Mouse (Mus musculus) cerebellum, adult (tissue): Measurements from ENCODE around the gene March8.
A peak's percentile ranks its signal among the peaks of the same experiment; 100 is the strongest.
"Not testable (repeated sequence)": the region's sequence is repeated elsewhere in the genome, so short reads cannot be mapped to it uniquely, and the experiment has no call there.

Source experiments
- ATAC-seq: cut with Nextera tagmentation; 2 replicates; pipeline ENCODE4 v1.9.2; 2017; ENCODE audit warnings: mild to moderate bottlenecking, moderate library complexity, mixed read lengths; ENCODE audit not compliant: insufficient number of reproducible peaks, low FRiP score, low TSS enrichment

Gene March8

DNA sequence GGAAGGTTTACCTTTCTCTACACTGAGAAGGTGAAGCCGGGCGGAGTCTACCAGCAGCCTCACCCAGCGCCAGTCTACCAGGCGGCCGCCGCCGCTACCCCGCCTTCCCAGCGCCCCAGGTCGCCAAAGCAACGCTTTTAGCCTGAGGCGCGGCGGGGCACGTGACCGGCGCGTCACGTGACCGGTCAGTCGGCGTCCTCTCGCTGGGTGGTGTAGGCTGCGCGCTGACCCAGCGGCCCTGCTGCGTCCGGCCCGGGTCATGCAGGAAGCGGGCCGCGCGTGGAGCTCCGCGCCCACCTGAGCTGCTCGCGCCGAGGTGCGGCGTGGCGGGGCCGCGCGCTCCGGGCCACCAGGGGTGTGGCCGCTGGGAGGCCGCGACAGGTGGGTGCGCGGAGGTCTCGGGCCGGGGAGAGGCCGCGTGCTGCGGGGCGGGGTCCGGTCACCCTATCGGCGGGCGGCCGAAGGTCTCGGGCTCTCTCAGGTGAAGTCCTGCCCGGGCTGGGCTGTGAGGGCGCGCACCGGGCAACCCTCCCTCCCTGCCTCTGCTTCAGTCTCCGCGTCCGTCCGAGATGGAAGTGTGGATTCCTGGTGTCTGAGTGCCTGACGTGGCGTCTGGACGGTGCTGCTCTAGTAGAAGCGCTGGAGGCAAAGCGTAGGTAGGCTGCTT is at the start of gene March8:
TSS of gene March8 (plus strand) at position 190 of the 667 bp plus-strand sequence.
- peak; percentile 95 for ATAC-seq

DNA sequence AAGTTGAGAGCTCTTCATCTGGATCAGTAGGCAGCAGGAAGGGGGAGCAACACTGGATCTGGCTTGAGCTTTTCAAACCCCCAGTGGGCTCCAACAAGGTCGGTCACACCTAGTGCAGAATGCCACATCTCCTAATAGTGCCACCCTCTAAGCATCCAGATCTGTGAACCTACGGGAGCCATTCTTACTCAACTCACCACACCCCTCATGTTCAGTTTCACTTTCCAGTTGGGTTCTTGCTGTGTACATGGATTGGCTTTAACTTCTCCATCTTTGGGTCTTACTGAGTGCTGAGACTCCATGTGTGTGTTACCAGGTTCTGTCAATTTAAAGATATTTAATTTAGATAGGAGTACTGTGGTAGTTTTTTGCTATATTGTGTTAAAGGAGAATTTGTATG is 26.4 kb upstream of the March8 start:
- ATAC-seq, result no peak

DNA sequence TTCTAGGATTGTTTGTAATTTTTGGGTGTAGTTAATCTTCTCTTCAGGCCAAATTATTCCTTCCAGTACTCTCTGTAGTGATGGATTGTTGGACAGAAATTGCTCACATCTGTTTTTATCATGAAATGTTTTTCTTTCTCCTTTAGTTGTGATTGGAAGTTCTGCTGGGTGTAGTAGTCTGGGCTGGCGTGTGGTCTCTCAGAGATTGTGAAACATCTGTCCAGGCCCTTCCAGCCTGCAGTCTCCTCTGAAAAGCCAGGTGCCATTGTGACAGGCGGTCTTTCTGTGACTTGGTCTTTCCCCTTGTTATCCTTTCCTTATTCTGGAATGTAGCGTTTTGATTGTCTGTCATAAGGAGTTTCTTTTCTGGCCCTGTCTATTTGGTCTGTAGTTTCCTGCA is 18.6 kb upstream of the March8 start:
- ATAC-seq, result no peak

DNA sequence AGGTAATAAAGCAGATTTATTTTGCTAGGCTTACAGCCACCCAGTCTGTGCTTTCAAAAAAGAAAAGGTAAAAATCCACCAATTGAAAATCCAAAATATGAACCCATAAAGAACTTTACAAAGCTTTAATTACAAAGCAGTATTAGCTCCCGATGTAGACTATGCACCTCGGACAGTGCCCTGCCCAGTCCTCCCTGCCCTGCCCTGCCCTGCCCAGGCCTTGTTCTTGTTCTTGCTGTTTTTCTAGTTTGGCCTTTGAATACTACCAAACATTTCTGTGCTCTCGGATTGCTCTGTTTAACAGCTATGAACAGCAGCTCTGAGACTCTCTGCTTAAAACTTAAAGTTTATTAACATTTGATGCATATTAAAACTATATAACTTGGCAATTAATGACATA is 11.2 kb upstream of the March8 start:
- ATAC-seq, result no peak

DNA sequence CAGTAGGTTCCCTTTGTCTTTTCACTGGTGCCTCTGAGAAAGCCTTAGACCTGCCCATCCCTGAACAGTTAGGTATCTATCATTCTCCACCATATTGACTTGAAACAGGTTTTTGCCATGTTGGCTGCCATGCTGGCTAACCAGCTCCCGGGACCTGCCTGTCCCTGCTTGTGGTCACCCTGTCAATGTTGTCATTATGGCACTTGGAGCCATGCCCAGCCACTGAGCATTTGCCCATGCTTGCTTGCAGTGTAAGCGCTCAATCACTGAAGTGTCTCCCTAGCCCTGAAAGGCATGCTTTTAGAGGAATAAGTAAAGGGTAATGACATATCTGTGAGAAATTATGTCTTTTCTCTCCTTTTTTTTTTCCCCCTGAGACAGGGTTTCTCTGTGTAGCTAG is 6.4 kb upstream of the March8 start:
- no peak for ATAC-seq

DNA sequence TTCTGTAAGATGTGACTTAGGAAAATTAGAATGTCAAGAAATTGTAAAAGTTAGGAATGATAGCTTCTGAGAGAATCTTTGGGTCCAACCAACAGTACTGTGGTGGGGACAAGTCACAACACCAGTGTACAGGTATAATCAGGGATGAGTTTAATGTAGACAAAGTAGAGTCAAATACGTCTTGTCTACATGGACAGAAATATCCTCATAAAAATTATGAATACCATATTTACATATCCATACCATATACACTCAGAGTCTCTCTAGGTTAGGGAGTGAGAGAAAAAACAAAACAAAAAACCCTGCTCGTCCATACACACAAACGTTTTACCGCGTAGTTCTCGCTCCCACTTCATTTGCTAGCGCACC is 374 bp upstream of the March8 start:
- ATAC-seq, result 0 out of 2 replicates have a peak, but pooled peaks have one; percentile 3

DNA sequence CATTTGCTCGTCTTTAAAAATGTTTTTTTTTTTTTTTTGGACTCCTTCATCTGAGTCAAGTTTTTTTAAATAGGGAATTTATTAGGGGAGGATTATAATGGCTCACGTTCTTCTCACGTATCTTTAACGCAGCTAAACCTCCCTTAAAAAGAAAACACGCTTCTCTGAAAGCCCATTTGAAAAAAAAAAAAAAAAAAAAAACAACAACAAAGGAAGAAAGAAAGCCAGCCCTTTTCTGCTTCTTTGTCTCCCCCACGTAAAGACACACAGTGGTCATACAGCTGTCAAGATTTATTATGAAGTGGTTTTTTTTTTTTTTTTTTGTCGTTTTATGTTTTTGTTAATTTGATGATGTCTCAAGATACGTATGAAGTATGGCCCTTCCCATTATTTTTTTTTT is 696 bp downstream of the March8 start:
- ATAC-seq, result no peak

DNA sequence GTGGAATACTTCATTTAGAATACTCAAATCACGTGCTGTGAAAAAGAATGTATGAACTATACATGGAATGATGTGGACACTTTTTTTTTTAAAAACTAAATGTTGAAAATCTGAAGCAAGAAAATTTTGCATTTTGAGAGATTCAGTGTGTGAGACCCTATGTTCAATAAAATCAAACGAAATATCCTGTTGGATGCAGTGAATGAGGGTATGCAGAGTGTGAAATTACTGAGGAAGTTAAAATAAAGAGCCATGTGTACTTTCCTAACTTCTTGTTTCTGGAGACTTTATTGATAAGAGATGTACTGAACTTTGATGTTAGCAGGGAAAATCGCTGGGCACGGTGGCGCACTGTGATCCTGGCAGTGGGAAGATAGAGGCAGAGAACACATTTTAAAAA is 1.3 kb downstream of the March8 start:
- ATAC-seq, result no peak

DNA sequence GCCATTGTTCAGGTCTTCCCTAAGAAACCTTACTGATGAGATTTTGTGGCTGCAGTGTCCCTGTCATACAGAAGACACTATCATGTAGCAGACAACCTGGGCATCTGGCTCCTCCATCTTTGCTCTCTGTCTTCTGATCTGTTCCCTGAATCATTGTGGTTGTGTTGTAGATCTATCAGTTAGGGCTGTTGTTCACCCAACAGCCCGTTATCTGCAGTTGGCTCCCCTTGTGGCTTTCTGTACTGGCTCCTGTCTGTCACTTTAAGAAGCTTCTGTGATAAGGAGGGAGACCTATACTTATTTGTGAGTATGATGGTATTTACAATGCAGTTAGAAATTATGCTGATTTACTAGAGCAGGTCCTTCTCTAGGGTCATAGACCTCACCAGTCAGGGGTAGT is 2.7 kb downstream of the March8 start:
- no peak for ATAC-seq

DNA sequence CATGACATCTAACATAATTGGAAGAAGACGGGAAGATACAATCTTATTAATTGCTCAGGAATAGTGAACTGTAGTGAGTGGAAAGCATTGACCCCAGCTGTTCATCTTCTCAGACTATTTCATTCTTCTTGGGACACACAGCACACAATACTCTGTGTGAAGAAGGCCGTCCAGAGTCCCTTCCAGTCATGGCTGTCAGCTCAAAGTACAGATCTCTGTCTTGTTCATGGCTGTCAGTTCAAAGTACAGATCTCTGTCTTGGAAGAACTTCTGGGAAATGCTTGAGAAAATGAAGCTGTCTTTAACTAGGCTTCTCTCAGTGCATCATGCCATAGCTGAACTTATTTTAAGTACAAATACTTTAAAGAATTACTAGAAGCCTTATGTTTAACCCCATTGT is 10.1 kb downstream of the March8 start:
- ATAC-seq, result no peak

DNA sequence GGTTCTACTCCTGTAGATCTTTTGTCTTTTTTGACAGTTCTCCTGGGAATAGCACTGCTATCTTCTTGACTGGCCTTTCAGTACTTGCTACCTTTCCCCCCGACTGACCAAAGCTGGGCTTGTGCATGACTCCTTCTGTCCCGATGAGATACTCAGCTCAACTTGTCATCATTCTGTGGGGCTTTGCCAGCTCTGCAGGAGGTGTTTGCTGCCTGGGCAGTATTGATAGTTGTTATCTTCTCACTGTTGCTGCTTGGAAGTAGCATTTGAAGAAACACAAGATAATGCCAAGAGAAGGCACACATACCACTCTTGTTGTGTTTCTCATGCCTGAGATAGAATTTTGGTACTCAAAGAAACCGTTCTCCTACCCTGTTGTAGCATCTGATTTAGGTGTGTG is 12.2 kb downstream of the March8 start:
- no peak for ATAC-seq

DNA sequence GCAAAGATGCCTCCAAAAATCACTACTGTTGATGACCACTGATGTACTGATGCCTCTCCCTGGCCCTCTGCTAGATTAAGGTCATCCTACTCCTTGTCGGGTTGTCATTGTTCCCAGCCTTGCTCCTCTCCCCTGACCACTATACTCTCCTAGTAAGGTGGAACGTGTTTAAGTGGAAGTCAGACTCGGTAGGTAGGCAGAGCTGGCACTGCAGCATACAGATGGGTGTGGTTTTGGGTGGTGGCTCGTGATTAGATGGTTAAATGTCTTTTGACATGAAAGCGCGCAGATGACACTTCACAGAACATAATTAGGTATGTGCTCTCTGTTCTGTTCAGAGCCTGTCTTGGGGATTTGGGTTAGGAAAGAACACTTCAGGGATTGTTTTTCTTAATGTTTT is 12.8 kb downstream of the March8 start:
- ATAC-seq, result no peak

DNA sequence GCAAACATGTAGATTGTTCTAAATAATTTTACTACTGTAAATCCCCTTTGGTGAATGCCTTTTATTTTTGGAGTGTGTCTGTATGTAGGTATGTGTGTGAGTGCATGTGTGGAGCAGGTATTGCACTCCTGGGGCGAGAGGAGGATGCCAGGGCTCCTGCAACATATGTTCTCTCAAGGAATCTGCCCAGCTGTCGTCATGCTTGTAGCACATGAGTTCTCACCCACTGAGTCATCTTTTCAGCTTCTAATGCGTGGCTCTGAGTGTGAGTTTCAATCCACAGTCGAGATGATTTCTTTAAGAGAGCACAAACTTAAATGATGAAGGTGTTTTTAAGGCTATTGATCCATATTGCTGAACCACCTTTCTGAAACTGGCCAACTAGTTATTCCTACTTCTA is 13.7 kb downstream of the March8 start:
- no peak for ATAC-seq

DNA sequence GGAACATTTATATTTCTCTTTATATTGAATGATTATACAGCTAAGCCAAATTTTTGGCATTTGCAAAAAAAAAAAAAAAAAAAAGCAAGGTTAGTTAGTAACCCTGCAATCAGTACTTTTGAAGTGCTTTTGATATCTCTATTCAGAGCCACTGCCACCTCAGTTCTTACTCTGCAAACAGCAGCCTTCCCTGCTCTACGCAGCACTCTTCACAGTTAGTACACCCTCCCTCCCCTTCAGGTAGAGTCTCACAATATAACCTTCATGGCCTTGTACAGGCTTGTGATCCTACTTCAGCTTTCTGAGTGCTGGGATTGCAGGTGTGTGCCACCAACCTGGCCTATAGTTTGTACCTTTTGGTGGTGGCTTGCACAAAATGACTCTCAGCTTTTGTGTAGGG is 15.6 kb downstream of the March8 start:
- no peak for ATAC-seq

DNA sequence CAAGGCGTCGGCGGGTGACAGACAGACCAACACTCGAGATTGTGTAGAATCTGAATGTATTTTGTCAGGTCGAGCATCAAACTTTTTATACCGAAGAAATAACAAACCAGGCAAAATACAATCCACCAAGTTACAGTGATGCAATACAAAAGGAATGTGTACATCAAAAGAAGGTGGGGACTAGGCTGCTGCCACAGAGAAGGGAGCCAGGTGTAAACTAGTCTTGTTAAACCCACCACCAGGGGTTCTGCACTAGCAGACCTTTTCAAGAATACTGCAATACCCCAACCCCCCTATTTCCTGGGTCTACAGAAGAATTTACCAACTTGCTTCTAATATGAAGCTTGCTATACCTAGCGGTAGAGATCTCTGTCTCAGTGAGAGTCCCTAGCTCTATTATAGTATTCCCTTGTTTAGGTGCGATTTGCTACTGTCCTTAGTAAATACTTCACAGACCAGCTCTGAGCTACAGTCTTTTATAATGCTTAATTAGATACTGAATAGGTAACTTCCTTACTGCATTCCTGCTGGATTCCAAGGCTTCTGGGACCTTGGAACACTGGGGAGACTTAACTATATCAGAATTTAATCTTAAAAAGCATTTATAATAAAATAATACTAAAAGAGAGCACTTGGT is 18.6 kb downstream of the March8 start:
- not testable (repeated sequence) for ATAC-seq

DNA sequence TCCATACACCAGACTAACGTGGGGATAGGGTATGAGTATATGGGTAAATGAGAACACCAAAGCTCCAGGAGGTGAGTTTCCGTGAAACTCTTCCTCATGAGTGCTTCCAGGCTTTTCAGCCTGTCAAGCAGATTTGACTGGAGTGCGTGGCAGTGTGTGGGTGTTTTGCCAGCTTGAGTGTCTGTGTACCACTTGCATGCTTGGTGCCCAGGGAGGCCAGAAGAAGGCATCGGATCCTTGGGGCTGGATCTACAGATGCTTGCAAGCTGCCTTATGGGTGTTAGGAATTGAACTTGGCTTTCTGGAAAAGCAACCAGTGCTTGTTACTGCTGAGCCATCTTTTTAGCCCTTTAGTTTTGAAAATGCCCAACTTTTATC is 19.1 kb downstream of the March8 start:
- ATAC-seq, result no peak

DNA sequence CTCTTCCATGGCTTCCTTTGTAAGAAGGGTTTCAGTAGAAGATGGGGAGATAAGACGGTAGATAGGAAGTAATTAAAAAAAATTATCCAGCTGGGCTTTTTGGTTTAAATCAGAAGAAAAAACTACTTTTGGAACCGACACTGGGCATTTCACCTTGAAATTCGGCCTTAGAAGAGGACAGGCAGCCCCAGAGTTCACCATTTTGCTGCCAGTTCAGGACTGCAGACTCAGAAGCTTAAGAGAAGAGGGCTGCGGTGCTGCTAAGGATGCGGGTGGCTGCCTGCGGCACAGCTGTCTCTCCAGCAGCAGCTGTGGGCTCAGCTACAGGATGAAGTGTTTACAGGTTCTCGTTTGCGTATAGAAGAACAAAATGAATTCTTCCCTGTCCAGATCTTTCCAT is 20.2 kb downstream of the March8 start:
- ATAC-seq, result no peak

DNA sequence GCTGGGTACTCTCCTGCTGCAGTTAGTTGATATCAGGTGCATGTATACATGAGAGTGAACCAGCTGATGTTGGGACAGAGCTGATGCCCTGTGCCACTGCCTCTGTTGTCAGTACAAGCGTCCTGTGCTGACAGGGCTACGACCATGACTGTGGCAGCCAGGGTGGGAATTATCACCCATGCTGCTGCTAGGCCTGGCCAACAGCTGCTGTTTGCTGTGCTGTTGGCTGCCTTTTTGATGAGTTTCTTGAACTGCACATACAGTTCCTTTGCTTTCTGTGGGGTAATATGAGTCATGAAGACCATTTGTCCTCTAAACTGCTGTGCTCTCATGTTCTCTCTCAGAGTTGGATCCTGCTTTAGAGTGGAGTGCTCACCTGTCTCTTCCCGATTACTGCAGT is 21.4 kb downstream of the March8 start:
- no peak for ATAC-seq

DNA sequence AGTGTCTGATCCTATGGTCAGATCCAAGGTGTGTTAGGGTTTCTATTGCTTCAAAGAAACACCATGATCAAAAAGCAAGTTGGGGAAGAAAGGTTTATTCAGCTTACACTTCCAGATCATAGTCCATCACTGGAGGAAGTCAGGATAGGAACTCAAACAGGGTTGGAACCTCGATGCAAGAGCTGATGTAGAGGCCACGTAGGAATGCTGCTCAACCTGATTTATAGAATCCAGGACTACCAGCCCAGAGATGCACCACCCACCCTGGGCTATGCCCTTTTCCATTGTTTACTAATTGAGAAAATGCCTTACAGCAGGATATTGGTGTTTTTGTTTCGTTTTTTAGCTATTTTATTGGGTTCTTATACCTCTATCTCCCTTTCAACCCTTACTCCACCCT is 23.6 kb downstream of the March8 start:
- ATAC-seq, result no peak

DNA sequence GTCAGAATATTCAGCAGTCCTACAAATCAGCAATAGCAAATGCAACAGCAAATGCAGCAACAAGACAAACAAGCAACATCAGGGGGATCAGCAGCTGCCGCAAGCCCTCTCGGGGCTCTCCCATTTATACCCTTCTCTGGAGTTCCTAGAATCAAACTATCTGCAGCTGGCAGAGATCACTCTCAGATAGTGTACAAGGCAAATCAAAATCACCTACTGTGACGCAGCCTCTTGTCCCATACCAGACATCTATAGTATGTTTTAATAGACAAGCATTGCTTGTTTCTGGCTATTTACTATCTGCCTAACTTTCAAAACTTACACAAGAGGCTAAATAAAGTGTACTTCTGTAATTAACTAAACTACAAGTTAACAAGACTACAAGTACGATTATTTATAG is 24.2 kb downstream of the March8 start:
- no peak for ATAC-seq

DNA sequence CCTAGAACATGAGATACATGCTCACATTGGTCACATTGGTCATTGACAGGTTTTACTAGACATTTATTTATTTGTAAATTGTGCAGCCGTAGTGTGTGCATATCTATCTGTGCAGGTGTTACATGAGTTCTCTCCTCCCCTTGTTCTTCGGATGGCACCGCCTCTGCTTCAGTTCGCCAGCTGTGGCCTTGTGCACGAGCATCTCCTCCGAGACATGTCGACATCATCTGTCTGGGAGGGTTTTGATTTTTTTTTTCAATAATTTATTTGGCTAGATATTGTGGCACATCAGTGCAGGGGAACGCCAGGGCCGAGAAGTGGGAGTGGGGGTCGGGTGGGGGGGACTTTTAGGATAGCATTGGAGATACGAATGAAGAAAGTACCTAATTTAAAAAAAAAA is 30.1 kb downstream of the March8 start:
- no peak for ATAC-seq

DNA sequence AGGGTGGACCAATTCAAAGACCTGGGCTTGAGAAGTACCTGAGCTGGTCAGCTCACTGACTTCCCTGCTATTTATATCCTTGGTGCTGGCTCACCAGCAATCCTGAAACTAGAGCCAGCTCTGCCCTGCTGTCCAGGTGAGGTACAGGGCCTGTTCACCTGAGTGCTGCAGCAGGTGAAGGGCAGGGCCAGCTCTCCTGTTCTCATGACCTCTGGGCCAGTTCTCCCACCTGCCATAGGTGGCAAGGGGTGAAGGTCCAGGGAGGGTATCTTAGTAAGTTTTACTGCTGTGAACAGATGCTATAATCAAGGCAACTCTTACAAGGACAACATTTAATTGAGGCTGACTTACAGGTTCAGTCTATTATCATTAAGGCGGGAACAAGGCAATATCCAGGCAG is 32.0 kb downstream of the March8 start:
- ATAC-seq, result no peak
